Mouse (Mus musculus): ENCODE data around the gene Tmem178b.

The Tmem178b gene

GRCm38 (mm10) chr6:40161381-40161780, 288.3 kb downstream of the Tmem178b start:
- DNase-seq (ENCODE audit: low read depth, low spot score) = no peak

GRCm38 (mm10) chr6:40173559-40173958, 300.5 kb downstream of the Tmem178b start:
- no peak for DNase-seq (ENCODE audit: low read depth, low spot score)

DNA sequence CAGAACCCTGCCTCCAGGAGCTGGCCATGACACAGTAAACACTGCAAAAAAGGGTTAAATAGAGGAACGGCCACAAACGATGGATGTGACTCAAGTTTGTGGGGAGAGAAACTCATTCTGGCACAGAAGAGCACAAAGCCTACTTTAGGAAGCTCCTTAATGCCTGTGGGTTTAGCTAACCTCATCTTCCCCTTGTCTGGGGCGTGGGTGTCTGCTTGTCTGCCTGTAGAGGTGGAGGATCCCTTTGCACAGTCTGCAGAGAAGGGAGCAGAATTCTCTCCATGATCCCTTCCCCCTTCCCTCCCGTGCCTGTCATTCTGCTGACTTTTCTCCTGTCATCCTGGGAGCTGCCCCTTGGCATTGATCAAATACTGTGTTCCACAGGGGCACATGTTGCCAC, 304.8 kb downstream of the Tmem178b start:
- no peak for DNase-seq (ENCODE audit: low read depth, low spot score)

- no peak for DNase-seq (ENCODE audit: low read depth, low spot score)
Measured at GRCm38 (mm10) chr6:40180551-40180950, 307.5 kb downstream of the Tmem178b start.

DNA sequence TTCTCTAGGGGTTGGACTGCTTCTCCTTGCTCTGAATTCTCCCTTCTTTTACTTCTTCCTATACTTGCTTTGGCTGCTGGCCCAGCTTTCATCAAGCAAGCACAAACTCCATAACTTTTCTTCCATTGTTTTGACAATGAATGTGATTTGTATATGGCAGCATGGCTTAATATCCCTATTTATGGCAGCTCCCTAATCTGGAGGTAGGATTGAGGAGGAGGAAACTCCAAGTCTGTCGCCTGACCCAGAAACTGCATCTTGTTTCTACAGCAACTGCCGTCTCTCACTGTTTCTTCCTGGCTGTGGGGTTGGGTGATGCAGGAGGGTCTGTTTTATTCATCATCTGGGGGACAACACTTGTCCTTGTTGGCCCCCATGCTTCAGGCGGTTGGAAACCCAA, 327.6 kb downstream of the Tmem178b start:
- no peak for DNase-seq (ENCODE audit: low read depth, low spot score)

DNA sequence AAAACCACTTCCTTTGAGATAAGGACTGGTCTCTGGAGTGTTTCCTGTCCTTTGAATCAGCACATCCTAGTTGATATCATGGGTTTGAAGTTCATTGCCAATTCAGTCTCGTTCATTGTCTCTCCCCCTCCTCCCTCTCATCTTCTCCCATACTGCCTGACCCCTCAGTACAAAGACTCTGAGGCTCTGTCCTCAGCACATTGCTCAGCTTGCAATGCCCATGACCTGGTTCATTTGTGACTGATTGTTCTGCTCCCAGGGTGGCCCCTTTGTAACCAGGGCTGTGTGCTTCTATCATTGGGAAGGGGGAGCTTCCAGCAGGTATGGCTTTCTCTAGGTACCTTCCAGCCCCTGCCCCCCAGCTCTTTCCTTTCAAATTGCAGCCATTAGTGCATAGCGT, 329.5 kb downstream of the Tmem178b start:
- no peak for DNase-seq (ENCODE audit: low read depth, low spot score)

GRCm38 (mm10) chr6:40205380-40205779, 332.3 kb downstream of the Tmem178b start:
- DNase-seq (ENCODE audit: low read depth, low spot score) = no peak

DNA sequence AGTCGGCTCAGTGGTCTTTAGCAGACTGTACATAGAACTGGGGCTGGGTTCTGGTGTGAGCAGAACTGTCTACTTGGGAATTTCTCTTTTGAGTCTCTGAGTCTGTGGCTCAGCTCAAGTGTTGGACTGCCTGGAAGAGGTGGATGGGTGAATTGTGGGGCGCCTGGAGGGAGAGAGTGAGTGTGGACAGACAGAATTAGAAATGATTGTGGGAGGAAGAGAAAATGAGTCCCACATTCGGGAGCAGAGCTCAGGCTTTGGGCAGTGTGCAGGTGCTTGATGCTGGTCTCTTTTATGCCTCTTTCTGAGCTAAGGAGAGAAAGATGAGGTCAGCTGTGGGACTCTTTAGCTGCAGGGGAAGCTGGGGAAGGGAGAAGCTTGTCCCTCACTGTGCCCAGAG, 334.9 kb downstream of the Tmem178b start:
- no peak for DNase-seq (ENCODE audit: low read depth, low spot score)

DNA sequence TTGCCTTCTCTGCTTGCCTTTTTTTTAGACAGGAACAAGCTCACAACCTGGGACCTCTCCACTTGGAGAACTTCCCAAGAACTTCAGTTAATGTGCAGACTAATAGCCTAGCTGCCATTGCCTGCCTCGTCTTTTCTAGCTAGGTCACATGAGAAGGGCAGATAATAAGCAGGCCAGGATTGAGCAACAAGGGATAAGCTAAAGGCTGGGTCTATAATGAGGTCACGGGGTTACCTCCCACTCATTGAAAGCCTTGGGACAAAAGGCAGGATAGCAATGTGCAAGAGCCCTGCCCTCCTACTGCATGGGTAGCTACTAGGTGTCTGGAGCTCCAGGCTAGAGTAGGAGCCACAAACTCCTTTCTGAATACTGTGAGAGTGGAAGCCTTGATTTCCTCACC, 336.1 kb downstream of the Tmem178b start:
- no peak for DNase-seq (ENCODE audit: low read depth, low spot score)

- no peak for DNase-seq (ENCODE audit: low read depth, low spot score)
Measured at GRCm38 (mm10) chr6:40217154-40217553, 344.1 kb downstream of the Tmem178b start.

DNA sequence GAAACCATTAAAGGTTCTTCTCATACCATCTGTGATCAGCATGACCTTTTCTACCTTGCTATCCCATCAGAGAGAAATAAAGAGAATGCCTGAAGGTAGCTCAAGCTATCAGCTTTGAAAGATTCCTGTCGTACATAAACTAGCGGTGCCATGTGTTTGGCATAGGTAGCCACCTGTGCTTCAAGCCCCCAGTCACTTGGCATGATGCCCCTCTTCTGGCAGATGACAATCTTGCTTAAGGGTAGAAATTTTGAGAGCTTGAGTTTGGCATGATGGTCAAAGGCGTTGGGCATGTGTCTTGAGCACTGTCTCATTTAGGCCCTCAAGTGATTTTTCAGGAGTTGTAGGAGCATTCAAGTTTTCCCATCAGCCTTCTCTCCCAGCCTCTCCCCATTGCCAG, 344.6 kb downstream of the Tmem178b start:
- no peak for DNase-seq (ENCODE audit: low read depth, low spot score)

DNA sequence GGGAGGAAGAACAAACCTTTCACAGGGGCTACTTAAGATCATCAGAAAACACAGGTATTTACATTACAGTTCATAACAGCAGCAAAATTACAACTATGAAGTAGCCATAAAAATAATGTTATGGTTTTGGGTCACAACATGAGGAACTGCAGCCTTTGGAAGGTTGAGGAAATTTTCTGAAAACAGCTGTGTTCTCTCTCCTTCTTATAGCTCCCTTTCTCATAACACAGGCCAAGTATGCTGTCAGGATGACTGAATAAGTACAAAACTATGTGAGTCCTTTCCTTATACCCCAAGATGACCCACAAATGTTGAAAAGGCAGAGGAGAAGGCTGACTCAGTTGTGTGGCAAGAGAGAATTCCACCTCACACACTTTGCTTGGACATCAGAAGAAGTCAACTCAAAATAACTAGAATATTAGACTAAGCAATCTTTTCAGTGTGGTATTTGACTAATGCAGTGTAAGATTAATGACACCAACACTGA, 347.6 kb downstream of the Tmem178b start:
- DNase-seq (ENCODE audit: low read depth, low spot score) = no peak

GRCm38 (mm10) chr6:40225585-40226280, 352.7 kb downstream of the Tmem178b start:
- DNase-seq (ENCODE audit: low read depth, low spot score) = no peak

GRCm38 (mm10) chr6:40228981-40229380, 355.9 kb downstream of the Tmem178b start:
- DNase-seq (ENCODE audit: low read depth, low spot score) = no peak

GRCm38 (mm10) chr6:40229985-40230384, 356.9 kb downstream of the Tmem178b start:
- no peak for DNase-seq (ENCODE audit: low read depth, low spot score)

GRCm38 (mm10) chr6:40234066-40234465, 361.0 kb downstream of the Tmem178b start:
- DNase-seq (ENCODE audit: low read depth, low spot score) = no peak

DNA sequence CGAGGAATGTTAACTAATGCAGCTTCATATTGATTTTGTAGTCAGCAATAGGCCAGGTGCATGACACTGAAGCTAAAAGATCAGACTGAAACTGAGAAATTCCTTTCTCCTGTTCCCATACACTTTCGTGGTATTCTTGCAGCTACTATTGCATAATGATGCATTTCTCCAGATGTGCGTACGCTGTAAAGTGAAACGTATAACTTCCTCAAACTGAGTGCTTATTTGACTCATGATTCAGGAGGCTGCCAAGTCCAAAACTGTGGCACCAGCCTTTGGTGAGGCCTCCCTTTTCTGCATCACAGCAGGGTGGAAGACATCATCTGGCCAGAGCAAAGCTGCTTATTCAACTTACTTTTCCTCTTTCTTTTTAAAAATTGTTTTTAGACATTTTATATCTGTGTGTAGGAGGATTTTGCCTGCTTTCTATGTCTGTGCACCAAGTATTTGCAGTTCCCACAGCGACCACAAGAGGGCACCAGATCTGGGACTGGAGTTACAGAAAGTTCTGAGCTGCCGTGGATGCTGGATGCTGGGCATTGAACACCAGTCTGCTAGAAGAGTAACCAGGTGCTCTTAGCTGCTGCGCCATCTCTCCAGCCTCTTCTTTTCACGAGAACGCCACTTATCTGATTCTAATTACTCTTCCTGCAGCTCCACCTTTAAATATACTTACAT, 362.9 kb downstream of the Tmem178b start:
- DNase-seq (ENCODE audit: low read depth, low spot score) = peak; percentile 73

DNA sequence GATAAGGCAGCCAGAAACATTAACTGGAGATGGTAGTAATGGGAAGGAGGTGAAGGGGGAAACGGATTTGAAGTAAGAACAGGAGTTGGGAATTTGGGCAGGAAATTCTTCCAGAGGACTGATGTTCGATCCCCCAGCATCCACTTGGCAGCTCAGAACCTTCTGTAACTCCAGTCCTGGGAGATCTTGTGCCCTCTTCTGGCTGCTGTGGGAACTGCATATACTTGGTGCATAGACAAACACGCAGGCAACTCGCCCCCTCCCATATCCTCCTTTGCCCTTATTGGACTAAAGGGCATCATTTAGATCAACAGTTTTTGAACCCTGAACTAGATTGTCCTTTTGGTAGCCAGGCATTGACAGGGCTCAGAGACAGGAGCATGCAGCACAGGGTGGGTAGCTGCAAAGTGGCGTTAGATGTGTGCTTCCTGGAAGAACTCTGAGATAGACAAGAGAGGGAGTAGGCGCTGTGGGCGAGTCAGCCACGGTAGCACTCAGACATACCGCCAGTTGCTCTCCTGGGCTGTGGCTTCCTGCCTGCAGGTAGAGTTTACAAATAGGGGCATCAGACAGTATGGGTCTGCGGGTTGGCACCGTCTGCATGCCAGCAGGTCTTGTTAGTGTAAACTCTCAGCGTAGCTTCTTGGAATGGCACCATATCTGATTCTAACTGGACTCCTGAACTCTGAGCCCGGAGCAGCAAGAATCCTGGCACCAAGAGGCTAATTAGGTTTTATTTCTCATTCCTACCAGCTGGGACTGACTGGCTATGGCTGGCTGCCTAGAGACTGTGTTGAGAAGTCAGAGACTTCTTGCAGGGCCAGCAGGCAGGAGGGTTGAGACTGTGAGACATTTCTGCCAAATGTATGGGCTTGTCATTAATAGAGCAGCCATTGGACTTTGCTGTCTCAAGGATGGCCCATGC, 364.0 kb downstream of the Tmem178b start:
- DNase-seq (ENCODE audit: low read depth, low spot score) = peak; percentile 60

GRCm38 (mm10) chr6:40238857-40239256, 365.8 kb downstream of the Tmem178b start:
- DNase-seq (ENCODE audit: low read depth, low spot score) = no peak

GRCm38 (mm10) chr6:40240671-40241070, 367.6 kb downstream of the Tmem178b start:
- no peak for DNase-seq (ENCODE audit: low read depth, low spot score)

GRCm38 (mm10) chr6:40247398-40247946, 374.4 kb downstream of the Tmem178b start:
- DNase-seq (ENCODE audit: low read depth, low spot score) = no peak

- no peak for DNase-seq (ENCODE audit: low read depth, low spot score)
Measured at GRCm38 (mm10) chr6:40249939-40250338, 376.9 kb downstream of the Tmem178b start.

Measured in CD4-positive, CD25-positive, alpha-beta regulatory T cell, adult 2 months (primary cell).